Mouse (Mus musculus) kidney, postnatal 36 days (tissue): Measurements from ENCODE around the gene Heg1.

Experiments used
- DNase-seq, 2 experiments: peaks; one replicate each; pipeline ENCODE4 v3.0.0; 2021 to 2022; ENCODE audit warnings: mixed read lengths in 2 of 2

Gene Heg1

DNA sequence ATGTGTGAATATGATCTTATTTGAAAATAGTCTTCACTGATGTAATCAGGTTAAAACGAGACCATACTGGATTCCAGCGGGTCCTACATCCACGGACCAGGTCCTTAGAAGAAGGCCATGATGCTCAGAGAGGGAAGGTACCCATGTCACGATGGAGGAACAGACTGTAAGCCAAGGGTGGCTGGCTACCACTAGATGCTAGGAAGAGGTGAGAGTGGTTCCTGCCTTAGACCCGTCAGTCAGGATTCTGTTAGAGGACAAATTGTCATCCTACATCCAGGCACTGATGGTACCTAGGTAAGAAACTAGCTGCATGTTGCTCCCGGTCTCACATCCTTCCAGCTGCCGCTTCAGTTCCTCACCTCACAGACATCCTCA lies 6.9 kb upstream of the Heg1 start:
- DNase-seq = no peak

DNA sequence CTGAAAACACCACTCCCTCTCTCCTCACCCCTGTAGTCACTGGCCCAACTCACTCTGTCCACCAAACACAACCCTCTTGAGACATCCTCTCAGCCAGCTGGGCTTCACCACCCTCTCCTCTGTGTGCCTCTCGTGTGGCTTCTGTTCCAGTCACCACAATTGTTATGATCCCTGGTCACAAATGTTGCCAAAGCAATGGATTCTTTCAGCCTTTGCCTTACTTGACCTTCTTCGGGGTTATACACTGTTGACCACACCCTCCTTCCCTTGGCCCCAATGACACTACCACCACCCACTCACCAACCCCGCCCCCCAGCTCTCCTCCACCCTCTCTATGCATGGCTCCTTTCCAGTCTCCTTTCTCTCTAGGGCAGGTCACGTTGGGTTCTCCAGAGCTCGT lies 6.3 kb upstream of the Heg1 start:
- DNase-seq = no peak

DNA sequence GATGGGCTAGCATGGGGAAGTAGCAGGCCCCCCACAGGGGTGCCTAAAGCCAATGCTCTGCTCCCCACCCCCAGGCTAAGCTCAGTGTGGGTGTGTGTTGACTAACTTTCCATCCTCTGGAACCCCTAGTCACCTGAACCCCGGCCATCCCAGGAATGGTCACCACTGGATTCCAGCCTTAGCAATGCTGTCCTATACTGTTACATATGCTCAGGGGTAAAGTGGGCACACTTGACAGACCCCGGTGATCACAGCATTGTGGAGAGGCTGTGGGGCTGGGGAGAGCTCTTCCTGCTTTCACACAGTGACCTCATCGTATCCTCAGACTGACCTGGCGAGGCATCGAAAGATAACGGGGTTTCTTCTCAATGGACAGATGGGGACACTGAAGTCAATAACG lies 3.9 kb upstream of the Heg1 start:
- no peak for DNase-seq

DNA sequence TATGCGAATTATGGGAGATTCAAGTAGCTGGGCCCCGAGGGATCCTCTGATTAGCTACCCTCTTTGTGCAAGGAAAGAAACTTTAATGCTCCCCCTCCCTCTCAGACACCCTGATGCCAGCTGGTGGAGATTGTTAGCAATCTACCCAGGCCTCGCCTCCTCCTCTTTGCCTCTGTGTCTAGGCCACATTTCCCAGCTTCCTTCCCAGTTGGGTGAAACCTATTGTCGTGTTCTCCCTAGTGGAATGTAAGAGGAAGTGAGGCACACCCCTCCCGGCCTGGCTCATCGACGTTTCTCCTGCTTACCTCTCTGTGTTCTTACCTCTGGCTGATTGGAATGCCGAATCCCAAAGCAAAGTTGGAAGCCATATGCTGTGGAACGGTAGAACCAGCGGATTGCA lies 3.4 kb upstream of the Heg1 start:
- DNase-seq = peak; percentile 54 to 71

DNA sequence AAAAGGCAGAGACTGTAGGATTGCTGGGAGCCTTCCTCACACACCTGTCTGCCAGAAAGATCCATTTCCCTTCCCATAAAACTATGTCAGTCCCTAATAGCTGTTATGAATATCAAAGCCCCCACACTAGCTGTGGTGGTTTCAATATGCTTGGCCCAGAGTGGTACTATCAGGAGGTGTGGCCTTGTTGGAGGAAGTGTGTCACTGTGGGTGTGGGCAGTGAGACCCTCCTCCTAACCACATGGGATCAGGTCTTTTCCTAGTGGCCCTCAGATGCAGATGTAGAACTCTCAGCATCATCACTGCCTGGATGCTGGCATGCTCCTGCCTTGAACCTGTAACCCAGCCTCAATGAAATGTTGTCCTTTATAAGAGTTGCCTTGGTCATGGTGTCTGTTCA lies 2.5 kb upstream of the Heg1 start:
- DNase-seq = no peak

DNA sequence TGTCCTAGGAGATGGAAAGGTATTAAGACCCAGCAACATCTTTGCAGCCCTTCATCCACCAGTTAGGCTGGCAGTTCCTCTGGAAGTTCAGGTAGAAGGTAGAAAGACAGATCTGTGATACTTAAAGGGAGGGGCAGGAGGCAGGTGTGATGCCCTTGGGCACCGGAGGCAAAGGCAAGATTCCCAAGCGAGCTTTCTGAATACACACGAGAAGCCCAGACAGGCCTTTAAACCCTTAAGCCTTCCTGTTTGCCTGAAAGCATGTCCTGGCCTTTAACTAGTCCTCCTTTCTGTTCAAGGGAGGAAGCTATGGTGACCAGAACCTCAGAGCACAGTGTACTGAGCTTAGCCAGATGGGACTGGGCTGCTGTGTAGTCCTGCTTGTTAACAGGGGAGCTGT lies 1.5 kb upstream of the Heg1 start:
- no peak for DNase-seq

DNA sequence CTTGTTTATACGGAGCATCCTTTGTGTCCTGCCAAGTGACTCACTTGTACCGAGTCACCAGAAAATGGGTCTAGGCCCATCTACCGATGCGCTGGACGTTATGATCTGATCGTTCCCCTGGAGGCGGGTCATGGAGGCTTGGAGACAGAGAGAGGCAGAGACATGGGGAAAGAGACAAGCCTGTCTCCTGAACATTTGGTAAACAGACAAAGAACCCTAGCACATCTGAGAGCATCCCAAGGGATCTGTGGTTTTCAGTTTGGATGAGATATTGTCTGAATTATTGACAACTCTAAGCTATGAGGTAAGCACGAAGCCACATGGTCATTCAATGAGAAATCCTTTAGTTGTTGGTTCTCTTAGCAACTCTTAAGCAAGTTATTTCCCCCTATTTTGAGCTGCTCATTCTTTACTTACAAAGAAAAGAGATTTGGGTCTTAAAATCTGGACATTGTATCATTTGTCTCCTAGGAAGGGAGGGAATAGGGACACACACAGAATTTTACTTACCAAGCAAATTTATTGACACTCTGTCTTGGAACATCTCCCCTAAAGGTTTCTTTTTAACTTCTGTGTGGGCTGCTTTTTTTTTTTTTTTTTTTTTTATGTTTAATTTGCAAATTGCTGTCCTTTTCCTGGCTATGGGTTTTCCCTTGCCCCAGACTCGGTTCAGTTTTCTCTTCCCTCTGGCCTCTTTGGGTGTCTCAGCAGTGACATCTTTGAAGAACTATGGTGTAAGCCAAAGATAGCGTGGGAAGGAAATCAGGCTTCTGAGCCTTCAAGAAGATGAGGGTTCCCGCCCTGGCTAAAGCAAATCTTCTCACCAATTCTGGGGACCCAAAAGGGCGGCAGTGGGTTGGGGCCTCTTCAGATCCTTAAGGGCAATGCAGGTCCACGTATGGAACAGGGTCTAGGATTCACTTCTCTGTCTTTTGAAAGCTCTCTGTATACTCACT lies 686 bp upstream of the Heg1 start:
- DNase-seq = no peak

DNA sequence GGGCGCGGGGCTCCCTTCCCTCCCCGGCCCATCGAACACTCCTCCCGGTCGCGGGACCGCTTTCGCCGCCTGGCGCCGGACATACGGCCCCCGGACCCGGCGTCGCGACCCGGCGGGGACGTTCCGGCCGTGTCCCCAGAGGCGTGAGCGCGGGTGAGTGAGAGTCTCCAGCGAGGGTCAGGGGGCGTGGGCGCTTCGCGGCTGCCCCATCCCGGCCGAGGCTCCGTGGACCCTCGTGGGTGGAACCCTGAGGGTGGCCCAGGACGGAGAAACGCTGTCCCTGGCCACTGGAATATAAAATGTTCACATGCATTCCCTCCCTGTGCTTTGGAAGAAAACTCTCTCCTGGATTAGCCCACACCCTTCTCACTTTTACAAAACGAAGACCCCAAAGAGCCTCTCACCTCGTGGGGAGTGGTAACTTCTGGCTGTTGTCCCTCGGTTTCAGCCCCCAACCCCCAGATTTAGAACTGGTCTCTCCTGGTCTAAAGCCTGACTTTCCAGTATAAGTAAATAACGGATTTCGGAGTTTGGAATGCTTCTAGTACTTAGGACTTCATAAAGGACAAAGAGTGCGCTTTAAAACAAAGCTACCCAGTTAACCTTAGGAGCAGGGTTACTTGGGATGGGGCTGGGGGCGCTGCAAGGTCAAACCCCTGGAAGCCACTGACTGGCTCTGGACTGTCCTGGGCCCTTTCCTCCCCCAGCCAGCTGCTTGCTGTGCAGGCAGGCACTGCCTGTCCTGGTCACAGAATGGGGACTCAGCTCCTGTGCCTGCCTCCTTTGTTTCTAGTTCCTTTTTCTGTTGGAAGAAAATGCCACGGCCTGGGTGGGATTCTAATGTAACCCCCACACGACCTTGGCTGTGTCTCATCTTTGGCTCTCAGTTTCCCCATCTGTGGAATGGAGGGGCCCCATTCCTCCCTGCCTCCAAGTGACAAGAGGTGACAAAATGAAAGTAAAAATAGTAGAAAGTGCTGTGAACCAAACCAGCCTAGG lies 832 bp downstream of the Heg1 start:
- DNase-seq = peak in 1 of 2 experiments; percentile 40

DNA sequence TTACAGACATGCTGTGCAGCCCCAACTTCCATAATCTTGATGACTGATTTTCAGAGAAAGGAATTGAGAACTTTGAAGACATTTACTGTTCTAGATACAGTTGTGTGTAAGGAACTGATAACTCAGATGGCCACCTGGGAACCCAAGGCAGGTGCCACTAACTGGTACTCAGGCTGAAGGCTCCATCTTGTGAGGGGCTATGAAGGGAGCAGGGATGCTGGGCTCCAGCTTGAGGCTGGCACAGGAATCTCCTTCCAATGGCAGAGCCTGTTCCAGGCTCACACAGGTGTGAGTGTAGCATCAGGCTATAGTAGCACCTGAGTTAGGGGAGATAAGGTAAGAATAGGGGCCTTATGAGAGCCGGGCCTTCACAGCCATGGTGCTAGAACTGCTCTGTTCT lies 1.9 kb downstream of the Heg1 start:
- DNase-seq = no peak

DNA sequence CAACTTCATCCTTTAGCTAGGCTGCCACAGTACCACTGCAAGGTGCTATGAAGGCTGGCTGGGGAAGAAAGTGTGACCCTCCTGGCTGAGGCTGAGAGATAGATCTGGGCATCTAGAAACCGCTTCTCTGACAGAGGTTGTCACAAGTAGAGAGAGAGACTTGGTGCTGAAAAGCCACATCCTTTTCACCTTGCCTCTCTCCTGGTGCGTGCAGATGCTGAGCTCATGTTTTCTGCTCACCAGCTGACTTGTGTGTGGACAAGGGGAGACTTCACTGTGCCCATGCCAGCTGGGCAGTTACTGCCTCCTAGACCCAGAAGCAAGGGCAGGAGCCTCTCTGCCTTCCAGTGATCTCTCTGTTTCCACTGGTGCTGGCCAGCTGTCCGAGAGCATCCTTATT lies 3.6 kb downstream of the Heg1 start:
- DNase-seq = no peak

DNA sequence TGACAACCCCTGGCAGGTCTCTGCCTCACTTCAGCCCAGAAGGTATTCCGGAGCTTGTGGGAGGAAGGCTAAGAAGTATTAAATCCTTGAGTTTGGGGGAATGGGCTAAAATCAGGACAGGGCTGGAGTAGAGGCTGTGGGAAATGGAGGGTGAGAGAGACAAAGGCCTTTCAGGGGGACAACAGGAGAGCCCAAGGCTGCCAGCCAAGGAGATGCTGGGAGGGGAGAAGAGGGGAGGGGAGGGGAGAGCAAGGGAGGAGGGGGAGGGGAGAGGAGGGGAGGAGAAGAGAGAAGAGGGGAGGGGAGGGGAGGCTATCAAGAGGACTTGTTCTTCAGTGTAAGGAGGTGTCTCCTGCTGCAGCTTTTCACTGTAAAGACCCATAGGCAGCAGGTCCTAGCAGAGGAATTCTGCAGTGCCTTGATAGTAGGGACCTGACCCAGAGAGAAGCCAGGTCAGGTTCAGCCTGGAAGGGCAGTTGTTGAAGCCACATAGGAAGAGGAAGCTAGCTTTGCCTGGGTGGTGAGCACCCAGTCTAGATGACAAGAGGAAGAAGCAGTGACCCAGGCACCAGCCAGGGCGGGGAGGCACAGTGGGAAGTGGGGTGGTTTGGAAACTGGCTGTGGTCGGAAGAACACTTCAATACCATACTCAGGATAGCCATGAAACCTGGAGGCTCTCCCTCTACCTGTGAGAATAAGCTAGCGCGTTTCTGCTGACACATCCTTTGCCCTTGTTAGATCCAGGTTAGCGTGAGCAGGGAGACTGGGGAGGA lies 7.0 kb downstream of the Heg1 start:
- no peak for DNase-seq

DNA sequence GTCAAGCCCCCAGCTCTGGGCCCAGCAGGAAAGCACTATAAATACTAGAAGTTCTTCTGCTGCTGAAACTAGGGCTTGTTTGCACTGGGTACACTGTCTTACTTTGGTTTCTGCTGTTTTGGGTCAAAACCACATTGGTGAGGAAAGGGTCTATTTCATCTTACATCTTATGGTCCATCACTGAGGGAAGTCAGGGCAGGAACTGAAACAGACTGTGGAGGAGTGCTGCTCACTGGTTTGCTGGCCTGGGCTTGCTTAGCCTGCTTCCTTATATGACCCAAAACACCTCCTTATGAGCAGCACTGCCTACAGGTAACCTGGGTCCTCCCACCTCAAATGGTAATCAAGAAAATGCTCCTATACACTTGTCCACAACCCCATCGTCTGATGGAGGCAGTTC lies 9.4 kb downstream of the Heg1 start:
- no peak for DNase-seq

DNA sequence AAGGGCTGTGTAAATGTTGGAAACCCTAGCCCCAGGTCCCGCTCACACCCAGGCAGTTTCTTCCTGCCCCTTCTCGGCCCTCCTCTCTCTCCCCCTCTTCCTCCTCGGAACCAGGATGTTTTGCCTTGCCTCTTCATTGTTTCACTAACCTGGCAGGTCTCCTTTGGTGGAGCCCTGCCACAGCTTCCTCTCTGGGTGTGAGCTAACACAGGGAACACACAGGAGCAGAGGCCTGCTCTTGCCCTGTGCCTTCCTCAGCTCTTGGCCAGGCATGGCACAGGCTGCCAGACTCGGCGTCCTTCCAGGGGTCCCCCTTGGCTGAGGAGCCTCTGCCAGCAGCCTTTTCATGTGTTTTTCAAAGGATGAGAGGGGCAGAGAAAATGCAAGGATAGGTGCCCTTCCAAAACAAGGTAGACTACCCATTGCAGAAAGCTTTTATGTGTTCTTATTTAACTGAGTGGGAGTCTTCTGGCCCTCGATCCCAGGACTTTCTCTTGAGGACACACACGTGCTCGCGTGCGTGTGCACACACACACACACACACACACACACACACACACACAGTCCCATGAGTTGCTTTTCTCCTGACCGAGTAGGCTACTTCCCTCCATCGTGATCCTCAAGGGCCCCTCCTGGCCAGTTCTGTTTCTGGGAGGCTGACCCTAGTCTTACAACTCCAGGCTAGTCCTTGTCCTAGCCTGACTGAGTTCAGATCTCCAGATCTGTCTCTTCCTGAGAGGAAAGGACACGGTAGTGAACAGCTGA lies 12.8 kb downstream of the Heg1 start:
- peak; percentile 53 to 60 for DNase-seq

DNA sequence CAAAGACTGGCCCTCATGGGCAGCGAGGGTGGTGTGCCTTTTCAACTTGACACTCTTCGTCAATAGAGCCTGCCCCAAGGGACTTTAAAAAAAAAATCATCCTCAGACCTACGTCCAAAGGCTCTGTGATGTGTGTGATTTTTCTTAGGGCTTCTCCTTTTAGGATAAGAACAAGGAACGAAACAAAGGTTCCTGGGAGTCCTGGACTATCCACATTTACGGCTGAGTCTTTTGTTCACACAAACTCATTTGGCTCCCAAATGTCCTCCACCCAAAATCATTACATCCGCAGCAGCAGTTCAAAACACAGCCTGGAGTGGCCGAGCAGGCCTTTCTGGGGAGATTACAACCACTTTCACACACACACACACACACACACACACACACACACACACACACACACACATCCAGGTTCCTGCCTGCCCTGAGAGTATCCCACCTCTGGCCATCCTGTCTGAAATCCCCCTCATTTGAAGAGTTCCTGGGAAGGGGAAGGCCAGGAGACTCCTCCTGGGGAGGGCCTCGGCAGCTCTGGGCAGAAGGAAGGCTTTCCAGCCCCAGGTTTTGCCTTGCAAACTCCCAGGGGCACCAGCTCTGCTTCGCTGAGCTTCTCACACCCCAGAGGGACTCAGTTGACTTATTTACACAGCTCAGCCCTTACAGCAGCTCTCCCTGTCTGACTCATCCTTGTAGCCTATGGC lies 13.6 kb downstream of the Heg1 start:
- peak in 1 of 2 experiments; percentile 30 for DNase-seq

DNA sequence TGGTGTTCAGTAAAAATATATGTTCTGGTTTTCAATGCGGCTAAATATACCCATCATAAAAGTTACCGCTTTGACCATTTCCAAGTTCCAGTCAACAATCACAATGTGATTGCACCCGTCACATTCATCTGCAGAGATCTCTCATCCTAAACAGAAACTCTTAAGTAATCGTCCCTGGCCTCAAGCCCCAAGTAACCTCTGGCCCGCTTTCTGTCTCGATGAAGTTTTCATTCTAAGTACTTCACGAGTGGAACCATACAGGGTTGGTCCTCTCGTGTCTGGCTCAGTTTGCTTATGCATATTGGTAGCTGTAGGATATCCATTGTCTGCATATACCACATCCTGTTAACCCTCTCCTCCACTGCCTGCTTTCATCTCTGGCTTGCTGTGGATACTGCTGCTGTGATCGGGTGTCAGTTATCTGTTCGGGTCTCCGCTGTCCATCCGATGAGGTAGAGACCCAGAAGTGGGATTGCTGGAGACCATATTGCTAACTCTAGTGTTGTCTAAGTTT lies 14.2 kb downstream of the Heg1 start:
- no peak for DNase-seq

DNA sequence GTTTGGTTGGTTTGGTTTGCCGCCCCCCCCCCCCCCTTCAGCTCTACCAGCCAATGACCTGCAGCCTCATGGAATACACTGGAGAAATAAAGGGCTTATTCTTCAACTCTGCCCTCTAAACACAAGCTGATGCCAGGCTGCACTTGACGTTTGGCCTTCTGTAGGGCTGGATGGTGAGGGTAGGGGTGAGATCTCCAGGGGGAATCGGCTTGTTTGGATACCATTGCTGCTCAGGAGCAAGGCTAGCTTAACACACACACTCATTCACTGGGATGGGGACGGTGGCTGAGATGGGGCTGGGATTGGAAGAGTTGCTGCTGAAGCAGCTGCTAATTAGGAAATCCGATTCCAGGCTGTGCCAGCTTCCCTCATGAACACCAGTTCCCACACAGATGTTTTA lies 16.4 kb downstream of the Heg1 start:
- DNase-seq = no peak

DNA sequence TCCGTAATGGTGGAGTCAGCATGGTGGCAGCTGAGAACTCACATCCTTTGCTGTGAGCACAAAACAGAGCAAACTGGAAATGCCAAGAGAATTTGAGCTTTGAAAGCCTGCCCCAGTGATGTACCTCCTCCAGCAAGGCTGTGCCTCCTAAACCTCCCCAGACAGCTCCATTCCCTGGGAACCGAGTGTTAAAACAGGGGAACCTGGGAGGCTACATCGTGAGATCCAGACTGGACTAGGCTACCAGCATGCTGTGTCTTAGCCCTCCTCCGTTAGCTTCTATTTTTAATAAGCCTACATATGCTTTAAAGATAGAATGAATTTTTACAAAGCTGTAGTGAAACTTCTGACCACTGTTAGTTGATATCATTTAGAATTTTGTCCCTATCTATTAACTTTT lies 17.7 kb downstream of the Heg1 start:
- DNase-seq = no peak

DNA sequence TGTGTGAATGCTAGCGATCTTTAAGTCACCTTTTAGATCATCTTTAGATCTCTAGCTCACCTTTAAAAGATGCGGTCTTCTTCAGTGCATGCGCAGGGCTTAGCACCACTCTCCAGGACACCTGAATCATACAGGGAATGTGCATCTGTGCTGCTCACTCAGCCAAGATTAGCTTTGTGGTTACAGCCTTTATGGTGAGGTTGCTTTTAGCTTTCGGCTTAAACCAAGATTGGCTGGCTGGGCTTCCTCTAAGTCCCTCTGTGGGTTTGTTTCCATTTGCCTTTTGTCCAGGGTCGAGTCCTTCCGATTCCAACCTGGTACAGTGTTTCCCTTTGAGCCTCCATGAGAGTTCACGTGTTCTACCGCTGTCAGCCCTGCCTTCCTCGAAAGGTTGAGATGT lies 20.1 kb downstream of the Heg1 start:
- no peak for DNase-seq

DNA sequence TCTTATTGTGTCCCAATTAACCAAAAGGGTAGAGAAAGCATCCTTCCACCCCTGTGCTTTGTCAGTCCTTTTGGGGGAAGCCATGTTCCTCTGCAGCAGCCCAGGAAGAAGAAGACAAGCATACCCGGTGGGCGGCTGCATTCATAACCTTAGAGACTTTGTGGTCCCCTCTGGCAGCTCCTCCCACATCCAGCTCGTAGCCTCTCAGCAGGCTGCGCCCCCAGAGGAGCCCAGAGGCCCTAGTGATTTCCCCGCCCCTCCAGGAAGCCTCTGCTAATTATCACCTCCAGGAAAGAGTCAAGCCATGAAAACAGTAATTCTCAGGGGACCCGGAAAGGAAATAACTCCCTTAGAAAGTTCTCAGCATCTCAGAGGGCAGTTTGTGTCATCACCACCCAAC lies 21.1 kb downstream of the Heg1 start:
- peak; percentile 58 to 65 for DNase-seq

DNA sequence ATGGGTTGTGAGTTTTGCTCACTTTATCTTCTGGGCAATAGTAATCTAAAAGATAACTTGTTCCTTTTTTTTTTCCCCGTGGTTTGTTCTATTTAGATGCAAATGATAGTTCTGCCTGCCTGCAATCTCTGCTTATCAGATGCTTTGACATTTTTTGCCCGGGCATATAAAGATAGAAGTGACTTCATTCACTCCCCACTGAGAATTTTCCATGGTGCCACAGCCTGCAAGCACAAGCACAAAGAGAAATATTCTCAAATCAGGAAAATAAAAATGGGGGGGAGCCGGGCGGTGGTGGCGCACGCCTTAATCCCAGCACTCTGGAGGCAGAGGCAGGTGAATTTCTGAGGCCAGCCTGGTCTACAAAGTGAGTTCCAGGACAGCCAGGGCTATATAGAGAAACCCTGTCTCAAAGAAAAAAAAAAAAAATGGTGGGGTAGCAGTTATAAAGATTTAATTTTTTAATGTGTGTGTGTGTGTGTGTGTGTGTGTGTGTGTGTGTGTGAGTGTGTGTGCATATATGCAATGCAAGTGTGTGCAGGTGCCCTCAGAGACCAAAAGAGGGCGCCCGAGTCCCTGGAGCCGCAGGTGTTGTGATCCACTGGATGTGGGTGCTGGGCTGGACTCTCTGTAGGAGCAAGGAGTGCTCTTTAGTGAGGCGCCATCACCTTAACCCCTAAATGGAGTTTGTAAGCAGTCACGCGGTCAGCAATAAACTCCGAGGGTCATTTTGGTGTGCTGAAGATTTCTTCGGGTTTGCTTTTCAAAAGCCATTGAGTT lies 22.1 kb downstream of the Heg1 start:
- no peak for DNase-seq
